Mouse (Mus musculus) stomach, embryonic 14.5 days (tissue): ENCODE measurements around the gene BC061237. TPM values are rescaled to one million over a fixed set of nuclear protein-coding genes. Genes with fewer than 3 reads are reported as not detected.
"Not testable (repeated sequence)": the region's sequence is repeated elsewhere in the genome, so short reads cannot be mapped to it uniquely, and the experiment has no call there.

ENCODE experiments used
- ATAC-seq: fragments of 200-750 bp; cut with Nextera tagmentation; 2 replicates; pipeline ENCODE4 v1.8.0; 2017; ENCODE audit warnings: low read depth, moderate TSS enrichment; ENCODE audit not compliant: insufficient number of reproducible peaks, insufficient read depth, low FRiP score
- H3K27ac ChIP-seq: fragments of 300-500 bp; sonication (generic); 2 replicates; pipeline ENCODE4 v1.5.1; 2014; ENCODE audit warnings: mild to moderate bottlenecking, low read length, moderate library complexity, mixed read lengths
- H3K27me3 ChIP-seq: fragments of 300-500 bp; sonication (generic); 2 replicates; pipeline ENCODE4 v1.6.1; 2014; ENCODE audit warnings: low read length, control low read depth, mixed read lengths; ENCODE audit not compliant: control insufficient read depth, insufficient read depth
- H3K36me3 ChIP-seq: fragments of 300-500 bp; sonication (generic); 2 replicates; pipeline ENCODE4 v1.6.1; 2014; ENCODE audit warnings: mild to moderate bottlenecking, control low read depth, low read length, moderate library complexity, mixed read lengths; ENCODE audit not compliant: control insufficient read depth, insufficient read depth
- H3K4me1 ChIP-seq: fragments of 300-500 bp; sonication (generic); 2 replicates; pipeline ENCODE4 v1.6.1; 2014; ENCODE audit warnings: low read length, control low read depth, mixed read lengths; ENCODE audit not compliant: control insufficient read depth, insufficient read depth
- H3K4me2 ChIP-seq: fragments of 300-500 bp; sonication (generic); replicated peaks from 2 replicates; pipeline ENCODE4 v1.6.1; 2014; ENCODE audit warnings: low read depth, low read length, control low read depth
- H3K4me3 ChIP-seq: fragments of 300-500 bp; sonication (generic); 2 replicates; pipeline ENCODE4 v1.5.1; 2014; ENCODE audit warnings: low read depth, low read length, control low read depth
- H3K9ac ChIP-seq: fragments of 300-500 bp; sonication (generic); replicated peaks from 2 replicates; pipeline ENCODE4 v1.6.1; 2014; ENCODE audit warnings: low read depth, mild to moderate bottlenecking, control low read depth, low read length, moderate library complexity, mixed read lengths
- H3K9me3 ChIP-seq: fragments of 300-500 bp; sonication (generic); 2 replicates; pipeline ENCODE4 v1.6.1; 2016; ENCODE audit warnings: low read depth, low read length, control low read depth; ENCODE audit not compliant: control insufficient read depth
- WGBS: fragments of 180-500 bp; shearing (Covaris S2); extraction: QIAGEN DNeasy Blood & Tissue Kit; methylation state at CpG from one replicate; pipeline ENCODE4 v1.1.7; 2014; 5-methylcytosine and 5-hydroxymethylcytosine counted together
- polyA plus RNA-seq: library from polyadenylated mRNA; unstranded; fragments of >200 nt; fragmentation: Nextera tagmentation; extraction: Ambion mirVana; gene quantifications from 2 replicates; pipeline ENCODE4 v1.2.1, GENCODE M21; 2014

Gene BC061237
- not detected in 2 replicates for polyA plus RNA-seq

- not testable (repeated sequence) for H3K27me3 ChIP-seq, H3K9ac ChIP-seq, H3K36me3 ChIP-seq, H3K4me3 ChIP-seq, H3K4me1 ChIP-seq, H3K4me2 ChIP-seq, ATAC-seq, H3K27ac ChIP-seq, H3K9me3 ChIP-seq
- no CpG with 5 or more reads among the region's 1 CpGs for WGBS
Observed at GRCm38 (mm10) chr14:44492163-44492562, at the start of gene BC061237. Gene BC061237, plus strand, starts transcription at chr14:44492463.

DNA sequence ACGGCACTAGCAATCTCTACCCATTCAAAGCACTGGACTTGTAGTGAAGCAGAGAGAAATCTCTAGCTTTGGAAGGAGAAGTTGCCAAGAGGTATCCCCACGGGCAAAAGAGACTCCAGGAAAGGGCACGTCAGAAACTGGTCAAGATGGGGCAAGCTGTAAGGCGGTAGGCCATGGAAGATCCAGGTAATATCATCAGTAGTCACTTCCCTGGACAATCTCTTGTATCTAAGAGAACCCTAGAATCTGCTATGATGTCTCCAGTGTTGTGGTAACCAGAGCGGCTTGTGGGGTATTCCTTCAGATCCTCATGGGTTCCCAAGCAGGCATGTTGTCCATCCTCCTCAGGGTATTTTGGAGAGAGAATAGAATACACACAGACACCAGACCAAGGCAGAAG lies 25.7 kb downstream of the BC061237 start, which contains the start of gene Gm17093:
Gene Gm17093 (plus strand): TSS at position 301 of the 400 bp plus-strand sequence.
- not testable (repeated sequence) for H3K27ac ChIP-seq, H3K4me1 ChIP-seq, H3K4me2 ChIP-seq, ATAC-seq, H3K36me3 ChIP-seq, H3K27me3 ChIP-seq, H3K9ac ChIP-seq, H3K4me3 ChIP-seq, H3K9me3 ChIP-seq
- 85% methylated on average over 5 of the region's 5 CpGs for WGBS

DNA sequence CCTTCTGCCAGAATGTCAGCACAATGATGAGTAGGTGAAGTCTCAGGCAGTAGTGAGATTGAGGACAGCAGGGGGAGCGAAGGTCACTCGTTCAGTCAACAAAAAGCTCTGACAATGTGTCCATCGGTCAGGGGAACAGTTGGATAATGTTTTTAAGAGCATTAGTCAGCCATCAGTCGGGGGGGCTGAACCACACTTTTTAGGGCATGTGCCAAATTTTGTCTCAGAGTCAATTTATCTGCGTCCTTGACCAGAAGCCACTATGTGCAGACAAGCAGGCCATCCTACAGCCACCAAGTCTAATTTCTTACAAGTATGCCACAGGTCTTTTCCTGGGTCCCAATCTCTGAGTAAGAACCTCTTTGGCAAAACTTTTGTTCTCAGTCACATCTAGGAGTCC lies 55.7 kb downstream of the BC061237 start:
- not testable (repeated sequence) for H3K27me3 ChIP-seq, H3K9ac ChIP-seq, H3K9me3 ChIP-seq, H3K4me3 ChIP-seq, H3K27ac ChIP-seq, H3K4me2 ChIP-seq, H3K4me1 ChIP-seq, H3K36me3 ChIP-seq, ATAC-seq
- 66% methylated on average over 3 of the region's 5 CpGs for WGBS

Other genes with a start within 250 kb of the BC061237 start
- gene Gm8220, start 206.9 kb upstream of the BC061237 start, polyA plus RNA-seq: not detected in 2 replicates
- not detected in 2 replicates for gene Gm5930, start 153.9 kb upstream of the BC061237 start, polyA plus RNA-seq
- gene Gm8229, start 127.1 kb upstream of the BC061237 start, polyA plus RNA-seq: not detected in 2 replicates
- not detected in 2 replicates for gene Gm3371, start 81.8 kb upstream of the BC061237 start, polyA plus RNA-seq
- not detected in 2 replicates for gene Gm8232, start 58.8 kb upstream of the BC061237 start, polyA plus RNA-seq
- gene Gm17093, start 25.8 kb downstream of the BC061237 start, polyA plus RNA-seq: not detected in 2 replicates
- gene Gm8247, start 90.7 kb downstream of the BC061237 start, polyA plus RNA-seq: not detected in 2 replicates
- not detected in 2 replicates for gene Gm5624, start 135.5 kb downstream of the BC061237 start, polyA plus RNA-seq
- not detected in 2 replicates for gene Gm8257, start 214.0 kb downstream of the BC061237 start, polyA plus RNA-seq